Mouse (Mus musculus): ENCODE results near the gene Gtf2ird1. TPM values are rescaled to one million over a fixed set of nuclear protein-coding genes. Genes with fewer than 3 reads are reported as not detected.
A peak's percentile ranks its signal among the peaks of the same experiment; 100 is the strongest.

The Gtf2ird1 gene
- polyA plus RNA-seq, 1 experiment = 22.4 TPM

GRCm38 (mm10) chr5:134314688-134315622, 141.6 kb downstream of the Gtf2ird1 start, which contains the start of gene Gtf2i:
Gene Gtf2i, minus strand, starts transcription at chr5:134314760.
- WGBS = under 1% methylated on average over 40 of the region's 40 CpGs
- Histone ChIP-seq H3K4me3 (ENCODE audit: insufficient read depth, low read depth, low read length) (peak within 1 kb of the TSS; percentile 92), H3K4me1 (ENCODE audit: control insufficient read depth, insufficient read depth, low read length) (peaks cover 18% of the 10 kb centered on the region), H3K27me3 (replicated peaks; ENCODE audit: control insufficient read depth, insufficient read depth, low read length) (no peaks in the 10 kb centered on the region), H3K27ac (ENCODE audit: insufficient read depth, low read depth, low read length) (peak within 1 kb of the TSS; percentile 100), H3K36me3 (ENCODE audit: control insufficient read depth, insufficient read depth, low read length) (no peaks in the 10 kb centered on the region; the same call in 1 of the 2 replicates)
- peak; percentile 73 for TF ChIP-seq POLR2A (IDR thresholded peaks at IDR 0.05; ENCODE audit: low read depth, low read length)
- no peak for TF ChIP-seq CTCF (conservative IDR thresholded peaks at IDR 0.05; ENCODE audit: insufficient read depth, insufficient read length, low read depth, low read length)
- peak; percentile 98 for DNase-seq

DNA sequence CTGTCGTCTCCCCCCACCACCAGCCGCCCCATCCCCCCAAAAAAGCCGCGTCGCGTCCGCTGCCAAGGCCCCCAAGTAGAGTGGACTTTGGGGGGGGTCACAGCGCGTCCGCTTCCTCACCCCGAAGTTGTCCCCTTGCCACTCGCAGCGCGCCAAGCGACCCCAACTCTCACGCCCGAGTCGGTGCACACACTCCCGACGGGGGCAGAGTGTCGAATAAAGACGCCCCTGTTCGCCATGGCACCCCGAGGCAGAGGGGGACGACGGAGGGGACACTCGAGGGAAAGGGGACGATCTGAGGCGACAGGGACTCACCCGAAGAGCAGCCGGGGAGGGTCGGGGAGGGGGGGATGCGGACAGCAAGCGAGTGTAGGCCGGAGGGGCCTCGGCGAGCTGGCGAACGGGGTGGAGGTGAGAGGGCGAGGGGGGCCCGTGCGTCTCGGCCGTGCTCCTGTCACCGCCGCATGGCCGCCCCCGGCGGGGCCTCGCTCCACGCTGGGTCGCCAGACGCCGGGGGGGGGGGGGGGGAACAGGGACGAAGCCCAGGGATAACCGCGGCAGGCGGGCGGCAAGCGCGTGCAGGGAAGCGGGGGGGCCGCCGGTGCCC, 142.3 kb downstream of the Gtf2ird1 start:
- Histone ChIP-seq H3K27ac (ENCODE audit: insufficient read depth, low read depth, low read length) (peak overlapping the region; percentile 100), H3K4me1 (ENCODE audit: control insufficient read depth, insufficient read depth, low read length) (peaks cover 18% of the 10 kb centered on the region), H3K27me3 (replicated peaks; ENCODE audit: control insufficient read depth, insufficient read depth, low read length) (no peaks in the 10 kb centered on the region), H3K4me3 (ENCODE audit: insufficient read depth, low read depth, low read length) (peak overlapping the region; percentile 92), H3K36me3 (ENCODE audit: control insufficient read depth, insufficient read depth, low read length) (no peaks in the 10 kb centered on the region; the same call in 1 of the 2 replicates)
- DNase-seq = no peak
- TF ChIP-seq CTCF (conservative IDR thresholded peaks at IDR 0.05; ENCODE audit: insufficient read depth, insufficient read length, low read depth, low read length) (no peak), POLR2A (IDR thresholded peaks at IDR 0.05; ENCODE audit: low read depth, low read length) (no peak)
- under 1% methylated on average over 53 of the region's 64 CpGs for WGBS

GRCm38 (mm10) chr5:134313451-134314067, 143.0 kb downstream of the Gtf2ird1 start:
- Histone ChIP-seq H3K36me3 (ENCODE audit: control insufficient read depth, insufficient read depth, low read length) (no peaks in the 10 kb centered on the region; the same call in 1 of the 2 replicates), H3K27me3 (replicated peaks; ENCODE audit: control insufficient read depth, insufficient read depth, low read length) (no peaks in the 10 kb centered on the region), H3K4me1 (ENCODE audit: control insufficient read depth, insufficient read depth, low read length) (peaks cover 18% of the 10 kb centered on the region), H3K4me3 (ENCODE audit: insufficient read depth, low read depth, low read length) (peak overlapping the region; percentile 92), H3K27ac (ENCODE audit: insufficient read depth, low read depth, low read length) (peak overlapping the region; percentile 100)
- WGBS = under 1% methylated on average over 68 of the region's 68 CpGs
- peak; percentile 99 for DNase-seq
- TF ChIP-seq POLR2A (IDR thresholded peaks at IDR 0.05; ENCODE audit: low read depth, low read length) = peak; percentile 72
- TF ChIP-seq CTCF (conservative IDR thresholded peaks at IDR 0.05; ENCODE audit: insufficient read depth, insufficient read length, low read depth, low read length) = 0 out of 2 replicates have a peak, but pooled peaks have one; percentile 7

DNA sequence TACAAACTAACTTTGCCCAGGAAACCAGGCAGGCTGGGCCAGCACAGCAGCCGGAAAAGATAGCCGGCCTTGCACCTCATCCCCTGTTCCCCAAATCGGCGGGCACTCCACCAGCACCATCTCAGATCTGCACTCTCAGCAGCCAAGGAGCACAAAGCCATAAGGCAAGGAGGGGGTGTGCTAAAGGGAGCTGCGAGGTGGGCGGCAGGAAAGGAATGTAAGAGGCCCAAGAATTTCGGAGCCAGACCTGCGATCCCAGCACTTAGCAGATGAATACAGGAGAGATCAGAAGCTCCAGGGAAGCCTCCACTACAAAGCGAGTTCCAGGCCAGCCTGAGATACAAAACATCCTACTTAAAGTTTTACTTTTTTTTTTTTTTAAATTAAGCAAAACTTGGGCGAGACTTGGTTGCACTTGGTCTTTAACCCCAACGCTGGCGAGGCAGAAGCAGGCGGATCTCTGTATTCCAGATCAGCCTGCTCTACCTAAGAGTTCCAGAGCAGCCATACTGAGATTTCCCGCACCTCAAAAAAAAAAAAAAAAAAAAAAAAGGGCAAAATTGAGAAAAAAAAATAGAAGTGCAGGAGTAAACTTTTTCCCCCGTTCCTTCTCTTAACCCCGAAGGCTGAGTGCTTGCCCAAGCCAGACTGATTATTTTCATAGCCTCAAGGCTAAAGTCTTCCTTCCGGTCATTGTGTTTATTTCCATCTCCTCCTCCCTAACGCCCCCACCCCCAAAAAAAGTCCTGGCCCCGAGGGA, 143.6 kb downstream of the Gtf2ird1 start:
- Histone ChIP-seq H3K4me1 (ENCODE audit: control insufficient read depth, insufficient read depth, low read length) (peaks cover 18% of the 10 kb centered on the region), H3K36me3 (ENCODE audit: control insufficient read depth, insufficient read depth, low read length) (no peaks in the 10 kb centered on the region; the same call in 1 of the 2 replicates)
- WGBS = 6% methylated on average over 19 of the region's 19 CpGs

DNA sequence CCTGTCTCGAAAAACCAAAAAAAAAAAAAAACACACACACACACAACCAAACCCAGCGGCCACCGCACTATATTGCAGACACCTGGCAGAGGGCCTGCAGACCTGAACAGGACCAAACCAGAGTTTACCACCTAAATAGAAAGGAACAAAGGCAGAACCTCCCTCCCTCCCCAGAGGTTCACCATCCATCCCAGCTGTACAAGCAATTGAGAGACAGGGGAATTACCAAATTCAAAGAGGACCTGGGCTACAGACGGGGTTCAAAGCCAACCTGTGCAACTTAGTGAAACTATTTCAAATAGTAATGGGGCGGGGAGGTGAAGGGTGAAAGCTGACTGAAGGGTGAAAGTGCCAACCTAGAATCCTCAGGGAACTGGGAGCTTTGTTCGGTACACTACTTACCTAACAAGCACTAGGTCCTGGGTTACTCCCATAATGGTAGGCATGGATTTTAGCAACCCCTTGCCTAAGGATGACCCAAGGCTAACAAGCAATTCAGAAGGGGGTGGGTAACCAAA, 144.6 kb downstream of the Gtf2ird1 start:
- Histone ChIP-seq H3K27ac (ENCODE audit: insufficient read depth, low read depth, low read length) (peak overlapping the region; percentile 43), H3K4me3 (ENCODE audit: insufficient read depth, low read depth, low read length) (no peak overlapping the region), H3K4me1 (ENCODE audit: control insufficient read depth, insufficient read depth, low read length) (peaks cover 17% of the 10 kb centered on the region), H3K36me3 (ENCODE audit: control insufficient read depth, insufficient read depth, low read length) (no peaks in the 10 kb centered on the region; the same call in 1 of the 2 replicates), H3K27me3 (replicated peaks; ENCODE audit: control insufficient read depth, insufficient read depth, low read length) (no peaks in the 10 kb centered on the region)
- no peak for TF ChIP-seq POLR2A (IDR thresholded peaks at IDR 0.05; ENCODE audit: low read depth, low read length)
- no peak for TF ChIP-seq CTCF (conservative IDR thresholded peaks at IDR 0.05; ENCODE audit: insufficient read depth, insufficient read length, low read depth, low read length)
- DNase-seq = peak; percentile 43
- WGBS = 38% methylated on average over 6 of the region's 6 CpGs

More for the DNA sequence above, 143.6 kb downstream of the Gtf2ird1 start:
- TF ChIP-seq POLR2A (IDR thresholded peaks at IDR 0.05; ENCODE audit: low read depth, low read length) (no peak), CTCF (conservative IDR thresholded peaks at IDR 0.05; ENCODE audit: insufficient read depth, insufficient read length, low read depth, low read length) (no peak)
- peak overlapping the region; percentile 92 for H3K4me3 ChIP-seq (ENCODE audit: insufficient read depth, low read depth, low read length)
- H3K27ac ChIP-seq (ENCODE audit: insufficient read depth, low read depth, low read length) = peak overlapping the region; percentile 65
- peak; percentile 50 for DNase-seq
- H3K27me3 ChIP-seq (replicated peaks; ENCODE audit: control insufficient read depth, insufficient read depth, low read length) = no peaks in the 10 kb centered on the region

DNA sequence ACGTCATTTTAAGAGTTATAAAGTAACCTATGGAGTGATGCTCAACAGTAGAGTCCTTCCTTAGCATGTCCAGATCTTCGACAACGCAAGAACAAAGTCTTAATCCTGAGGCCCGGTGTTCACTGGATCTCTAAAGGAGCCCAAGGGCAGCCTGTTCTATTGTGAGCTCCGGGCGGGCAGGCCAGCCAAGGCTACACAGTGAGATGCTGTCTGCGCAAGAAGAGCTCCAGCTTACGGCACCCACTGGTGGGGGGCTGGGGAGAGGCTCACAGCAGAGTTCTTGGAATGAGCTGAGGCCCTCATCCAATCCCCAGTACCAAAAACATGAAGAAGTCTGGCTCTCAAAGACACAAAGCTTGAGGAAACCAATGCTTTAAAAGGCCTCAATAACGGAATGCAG, 146.3 kb downstream of the Gtf2ird1 start:
- H3K36me3 ChIP-seq (ENCODE audit: control insufficient read depth, insufficient read depth, low read length) = no peaks in the 10 kb centered on the region; the same call in 1 of the 2 replicates
- DNase-seq = no peak

More for the DNA sequence above, 146.3 kb downstream of the Gtf2ird1 start:
- 93% methylated on average over 9 of the region's 9 CpGs for WGBS
- no peaks in the 10 kb centered on the region for H3K27me3 ChIP-seq (replicated peaks; ENCODE audit: control insufficient read depth, insufficient read depth, low read length)
- no peak overlapping the region for H3K4me3 ChIP-seq (ENCODE audit: insufficient read depth, low read depth, low read length)
- TF ChIP-seq POLR2A (IDR thresholded peaks at IDR 0.05; ENCODE audit: low read depth, low read length) (no peak), CTCF (conservative IDR thresholded peaks at IDR 0.05; ENCODE audit: insufficient read depth, insufficient read length, low read depth, low read length) (no peak)
- no peak overlapping the region for H3K27ac ChIP-seq (ENCODE audit: insufficient read depth, low read depth, low read length)
- peaks cover 7% of the 10 kb centered on the region for H3K4me1 ChIP-seq (ENCODE audit: control insufficient read depth, insufficient read depth, low read length)
